ENCODE assay signal across 9 mouse cellular contexts in genomic region chr7:34301952-34302351, GRCm38 (mm10). TPM values are rescaled to one million over a fixed set of nuclear protein-coding genes. Genes with fewer than 3 reads are reported as not detected.
DNase-seq lines count a peak whose midpoint lies in the region; TF ChIP-seq lines count a peak whose summit lies in the region.
"Had no signal": no experiment of that assay in that cellular context is flagged by ENCODE, and none has a peak within 500 bp of the region (broad histone marks: within the 10 kb centered on the region; RNA-seq: fewer than 3 reads in every experiment).

No protein-coding gene starts in this region.

- 34% methylated on average over 3 of the region's 3 CpGs for WGBS in heart, adult 2 months

- peaks cover 51% of the 10 kb centered on the region for H3K36me3 ChIP-seq in heart, adult 2 months (ENCODE audit: control insufficient read depth, insufficient read depth, low read length)

- peak; percentile 90 for TF ChIP-seq EP300 in heart, adult 2 months (IDR thresholded peaks at IDR 0.05; ENCODE audit: insufficient read depth, low read depth, low read length)

- intact Hi-C loops in gastrocnemius, adult 2 months (cut with DNase I): no loop called here
- intact Hi-C loops in heart, adult 2 months (cut with DNase I): loop anchor here (1.0 kb wide), 1 partner anchor 10 kb away; no protein-coding TSS in a partner anchor

- H3K4me3 ChIP-seq in gastrocnemius, adult 2 months: peak overlapping the region; percentile 25
- peak overlapping the region; percentile 15; the same call in 1 of the 2 replicates for H3K4me3 ChIP-seq in heart, adult 2 months
- H3K4me3 ChIP-seq: midbrain, embryonic 10.5 days had no signal

- H3K79me2 ChIP-seq in heart, adult 2 months (replicated peaks; ENCODE audit: control insufficient read depth, insufficient read depth, low read length): peaks cover 13% of the 10 kb centered on the region

- no peaks in the 10 kb centered on the region for H3K27me3 ChIP-seq in heart, adult 2 months (ENCODE audit: control insufficient read depth, insufficient read depth, low read length)

- H3K4me1 ChIP-seq in heart, adult 2 months (ENCODE audit: control insufficient read depth, insufficient read depth, low read length): peaks cover 35% of the 10 kb centered on the region
- H3K4me1 ChIP-seq: midbrain, embryonic 10.5 days had no signal

- DNase-seq in gastrocnemius, adult 2 months: no peak
- no peak for DNase-seq in gastrocnemius, adult 8-10 months (ENCODE audit: low spot score in 2 of 2)
- peak in 1 of 2 experiments; percentile 52 for DNase-seq in heart, adult 2 months
- peak; percentile 68 for DNase-seq in kidney, adult 9 months
- DNase-seq in lung, postnatal 25 days (ENCODE audit: low spot score): peak; percentile 65
- no peak for DNase-seq in frontal cortex, adult 2 months (ENCODE audit: extremely low spot score in 1 of 2, low spot score in 1 of 2)
- DNase-seq in layer of hippocampus, adult 18-20 months (ENCODE audit: low spot score in 2 of 2): no peak
- DNase-seq in right cerebral cortex, postnatal 4 days: no peak

- peak; percentile 57; the same call in 1 of the 2 replicates for TF ChIP-seq POLR2A in heart, adult 2 months (IDR thresholded peaks at IDR 0.05; ENCODE audit: insufficient read depth, low read depth, low read length)

- TF ChIP-seq CTCF in gastrocnemius, adult 2 months (IDR thresholded peaks at IDR 0.05): no peak
- no peak for TF ChIP-seq CTCF in heart, adult 2 months (IDR thresholded peaks at IDR 0.05)

- H3K27ac ChIP-seq in gastrocnemius, adult 2 months: peak overlapping the region; percentile 99
- peak overlapping the region; percentile 82 for H3K27ac ChIP-seq in heart, adult 2 months
- H3K27ac ChIP-seq: midbrain, embryonic 10.5 days had no signal

- H3K9ac ChIP-seq in heart, adult 2 months (ENCODE audit: low read depth, low read length): no peak overlapping the region

RNA-seq across cellular contexts. Expression of gene 4931406P16Rik, which starts 11.4 kb away (rescaled TPM):
- 10 to 100 TPM; 36.6 to 51.9 TPM for total RNA-seq in gastrocnemius, adult 2 months (2021)
- total RNA-seq in gastrocnemius, adult 8-10 months (2022): 10 to 100 TPM; 28.9 to 47.5 (median 39.1) TPM
- 10 to 100 TPM; 40.7 to 44.1 TPM for total RNA-seq in heart, adult 2 months (2021)
- 24.9 and 32.5 TPM in 2 replicates for polyA plus RNA-seq in heart, adult 2 months (2012; rRNA removed)
- 26.9 and 32.3 TPM in 2 replicates for polyA plus RNA-seq in frontal cortex, adult 2 months (2012; rRNA removed)
- 10 to 100 TPM; 31.9 to 33.6 TPM for total RNA-seq in layer of hippocampus, adult 18-20 months (2021)

RNA-seq across cellular contexts. Expression of gene Gm6096, which starts 51.1 kb away (rescaled TPM):
- not detected for total RNA-seq in gastrocnemius, adult 2 months (2021)
- not detected for total RNA-seq in gastrocnemius, adult 8-10 months (2022)
- total RNA-seq in heart, adult 2 months (2021): not detected
- polyA plus RNA-seq in heart, adult 2 months (2012; rRNA removed): not detected in 2 replicates
- polyA plus RNA-seq in frontal cortex, adult 2 months (2012; rRNA removed): not detected in 2 replicates
- not detected for total RNA-seq in layer of hippocampus, adult 18-20 months (2021)
- polyA plus RNA-seq: midbrain, embryonic 10.5 days had no signal

Comparison
In these comparisons a context has a peak if more than half of its experiments do, and no peak if none do; other contexts are left out.
1. DNase-seq: peak in kidney, adult 9 months (single experiment) and lung, postnatal 25 days (single experiment); none in gastrocnemius, adult 2 months (single experiment), gastrocnemius, adult 8-10 months (0 of 2), frontal cortex, adult 2 months (0 of 2), layer of hippocampus, adult 18-20 months (0 of 2) and right cerebral cortex, postnatal 4 days (single experiment).